Mouse (Mus musculus): Measurements from ENCODE around the gene Cdc14b.

The Cdc14b gene

DNA sequence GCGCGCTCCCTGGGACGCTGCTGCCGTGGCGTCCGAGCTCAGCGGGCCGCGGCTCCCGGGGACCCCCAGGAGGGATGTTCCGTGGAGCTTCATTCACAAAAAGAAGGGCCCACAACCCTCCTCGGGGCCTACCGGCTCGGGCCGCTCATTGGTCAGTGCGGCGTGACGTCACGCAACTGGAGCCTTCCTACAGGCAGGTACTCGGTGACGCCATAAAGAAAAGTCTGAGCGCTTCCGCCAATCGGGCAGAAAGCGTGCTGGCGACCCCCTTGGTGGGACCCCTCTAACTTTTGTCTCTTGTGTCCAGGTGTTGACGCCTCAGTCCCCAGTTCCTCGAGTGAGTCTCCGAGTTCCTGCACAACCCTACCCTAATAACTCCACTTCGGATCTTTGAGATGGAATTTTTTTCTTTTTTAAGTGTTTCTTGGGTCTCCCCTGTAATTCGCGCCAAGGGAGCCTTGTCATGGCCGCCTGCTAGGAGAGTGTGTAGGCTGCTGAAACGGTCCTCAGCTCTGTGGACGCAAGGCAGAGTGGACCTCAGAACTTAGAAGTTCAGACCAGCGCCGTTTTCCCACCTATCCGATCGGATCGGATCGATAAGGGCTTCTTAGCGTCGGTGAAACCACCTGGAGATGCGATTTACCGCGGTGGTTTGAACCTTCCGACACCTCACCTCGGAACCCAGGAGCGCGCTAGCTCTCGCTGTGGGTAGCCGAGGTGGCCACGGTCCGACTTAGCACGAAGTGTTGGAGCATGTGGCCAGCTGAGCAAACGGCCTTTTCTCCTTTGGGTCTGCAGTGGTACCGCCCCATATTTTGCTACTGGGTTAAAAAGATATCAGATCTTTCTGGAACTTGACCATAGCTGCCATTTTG is at the start of gene Cdc14b:
Gene Cdc14b (minus strand): TSS at position 412 of the 875 bp plus-strand sequence.
- peak; percentile 35 to 60 for DNase-seq (ENCODE audit: low spot score in 2 of 2)

DNA sequence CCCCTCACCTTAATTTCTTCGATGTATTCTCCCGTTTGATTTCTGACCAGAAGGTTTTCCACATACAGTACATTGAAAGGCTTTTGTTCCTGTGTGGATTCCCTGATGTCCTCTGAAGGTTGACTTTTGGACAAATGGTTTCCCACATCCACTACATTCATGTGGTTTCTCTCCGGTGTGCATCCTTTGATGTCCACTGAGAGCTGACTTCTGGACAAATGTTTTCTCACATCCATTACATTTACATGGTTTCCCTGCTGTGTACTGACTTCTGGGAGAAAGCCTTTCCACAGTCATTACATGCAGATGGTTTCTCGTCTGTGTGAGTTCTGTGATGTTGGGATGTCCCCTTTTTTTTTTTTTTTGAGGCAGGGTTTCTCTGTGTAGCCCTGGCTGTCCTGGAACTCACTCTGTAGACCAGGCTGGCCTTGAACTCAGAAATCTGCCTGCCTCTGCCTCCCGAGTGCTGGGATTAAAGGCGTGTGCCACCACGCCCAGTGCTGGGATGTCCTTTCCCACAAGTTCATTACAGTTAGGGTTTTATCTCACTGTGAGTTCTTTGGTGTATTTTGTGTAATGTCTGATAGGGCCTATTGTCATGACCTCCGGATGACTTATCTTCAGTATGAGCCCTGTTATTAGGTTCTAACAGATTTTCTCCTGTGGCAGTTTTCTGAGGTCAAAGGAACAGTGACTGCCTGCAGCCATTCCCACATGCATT is 47.6 kb upstream of the Cdc14b start:
- no peak for DNase-seq (ENCODE audit: low spot score in 2 of 2)

- no peak for DNase-seq (ENCODE audit: low spot score in 2 of 2)
Measured at GRCm38 (mm10) chr13:64320334-64320733, 45.2 kb upstream of the Cdc14b start.

DNA sequence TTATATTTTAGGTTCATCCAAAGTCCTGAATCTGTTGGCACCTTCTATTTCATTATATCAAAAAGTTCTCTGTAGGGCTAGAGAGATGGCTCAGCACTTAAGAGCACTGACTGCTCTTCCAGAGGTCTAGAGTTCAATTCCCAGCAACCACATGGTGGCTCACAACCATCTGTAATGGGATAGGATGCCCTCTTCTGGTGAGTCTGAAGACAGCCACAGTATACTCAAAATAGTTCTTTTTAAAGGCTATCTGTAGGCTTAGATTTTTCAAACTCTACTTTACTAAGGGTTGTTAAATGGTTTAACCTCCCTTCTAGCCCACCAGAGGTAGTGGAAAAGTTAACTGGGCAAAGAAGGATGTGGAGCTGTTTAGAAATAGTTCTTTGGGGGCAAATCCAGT is 44.7 kb upstream of the Cdc14b start:
- no peak for DNase-seq (ENCODE audit: low spot score in 2 of 2)

GRCm38 (mm10) chr13:64318355-64318754 is 43.3 kb upstream of the Cdc14b start:
- peak in 1 of 2 experiments; percentile 27 for DNase-seq (ENCODE audit: low spot score in 2 of 2)

GRCm38 (mm10) chr13:64315483-64316050 is 40.5 kb upstream of the Cdc14b start:
- no peak for DNase-seq (ENCODE audit: low spot score in 2 of 2)

DNA sequence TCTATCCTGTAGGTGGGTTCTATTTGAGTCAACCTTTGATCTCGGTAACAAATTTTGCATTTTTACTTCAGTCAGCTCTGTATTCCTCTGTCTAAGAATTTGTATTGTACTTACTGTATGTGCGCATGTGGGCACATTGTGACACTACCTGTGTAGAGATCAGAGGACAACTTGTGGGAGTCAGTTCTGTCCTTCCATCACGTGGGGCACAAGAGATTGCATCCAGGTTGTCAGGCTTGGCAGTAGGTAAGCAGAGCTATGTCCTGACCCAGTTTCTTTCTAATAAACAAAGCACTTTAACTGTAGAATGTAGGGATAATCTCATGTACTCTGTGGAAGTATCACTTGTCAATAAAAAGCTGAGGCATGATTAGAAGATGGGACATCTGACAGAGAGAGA is 39.0 kb upstream of the Cdc14b start:
- no peak for DNase-seq (ENCODE audit: low spot score in 2 of 2)

GRCm38 (mm10) chr13:64312916-64313289 is 37.8 kb upstream of the Cdc14b start:
- DNase-seq (ENCODE audit: low spot score in 2 of 2), result no peak

DNA sequence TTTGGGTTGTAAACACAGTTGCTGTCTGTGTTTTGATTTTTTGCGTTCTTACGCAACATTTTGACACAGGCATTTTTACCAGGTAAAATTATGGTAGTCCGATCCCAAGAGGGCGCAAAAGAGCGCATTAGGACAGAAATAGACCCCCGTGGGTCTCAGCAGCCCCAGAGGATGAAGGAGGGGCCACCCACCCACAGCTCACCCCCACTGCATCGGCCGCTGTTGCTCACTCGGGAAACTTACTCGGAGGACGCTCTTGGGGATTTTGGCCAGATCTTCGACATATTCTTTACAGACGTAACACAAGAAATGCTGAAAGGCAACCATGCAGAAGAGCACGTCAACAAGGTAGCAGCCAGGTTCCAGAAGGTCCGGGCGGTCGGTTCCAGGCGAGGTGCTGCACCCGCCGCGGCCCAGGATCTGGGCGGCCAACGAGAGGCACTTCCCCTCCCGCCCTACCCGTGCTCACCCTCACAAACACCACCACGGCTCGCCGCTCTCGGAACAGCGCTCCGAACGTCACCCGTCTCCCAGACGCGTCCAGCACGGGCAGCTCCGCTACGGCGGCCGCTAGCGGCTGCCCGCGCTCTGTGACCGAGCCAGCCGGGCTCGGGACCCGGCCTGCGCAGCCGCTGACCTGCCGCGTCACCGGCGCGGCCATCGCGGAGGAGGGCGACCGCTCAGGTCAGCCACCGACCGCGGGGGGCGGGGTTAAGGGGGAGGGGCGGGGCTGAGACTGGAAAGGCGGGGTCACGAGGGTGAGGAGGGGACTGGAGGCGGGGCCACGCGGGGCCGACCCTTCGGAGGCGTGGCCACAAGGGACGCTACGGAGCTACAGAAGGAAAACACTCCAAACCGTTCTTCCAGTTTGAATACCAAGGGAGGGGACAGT is 37.2 kb upstream of the Cdc14b start, which contains the start of gene Aaed1:
Gene Aaed1 (minus strand): TSS at position 687 of the 892 bp plus-strand sequence.
- DNase-seq (ENCODE audit: low spot score in 2 of 2), result peak; percentile 73 to 85

DNA sequence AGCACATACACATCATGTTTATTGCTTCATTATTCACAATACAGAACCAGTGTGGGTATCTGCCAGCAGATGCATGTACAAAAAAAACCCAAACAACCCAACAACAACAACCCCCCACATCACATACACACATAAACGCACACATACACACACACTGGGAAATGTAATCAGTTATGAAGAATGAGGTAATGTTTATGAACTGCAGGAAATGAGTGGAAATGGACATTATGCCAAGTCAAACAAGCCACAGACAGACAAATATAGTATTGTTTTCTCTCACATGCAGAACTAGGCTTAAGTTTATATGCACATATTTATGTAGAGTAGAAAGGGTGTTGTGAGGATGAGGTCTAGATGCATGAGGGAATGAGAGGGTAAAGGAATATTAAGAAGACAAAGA is 36.2 kb upstream of the Cdc14b start:
- no peak for DNase-seq (ENCODE audit: low spot score in 2 of 2)

DNA sequence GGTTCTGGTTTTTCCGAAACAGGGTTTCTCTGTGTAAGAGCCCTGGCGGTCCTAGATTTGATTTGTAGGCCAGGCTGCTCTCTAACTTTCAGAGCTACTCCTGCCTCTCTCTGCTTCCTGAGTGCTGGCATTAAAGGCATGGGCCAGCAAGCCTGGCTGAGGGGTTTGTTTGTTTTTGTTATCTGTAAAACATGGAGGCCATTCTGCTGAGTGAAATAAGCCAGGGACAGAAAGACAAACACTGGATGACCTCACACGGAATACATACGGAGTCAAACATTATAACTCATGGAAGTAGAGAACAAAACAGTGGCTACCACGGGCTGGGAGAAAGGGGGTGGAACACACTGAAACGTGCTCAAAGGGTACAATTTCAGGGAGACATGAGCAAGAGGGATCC is 35.5 kb upstream of the Cdc14b start:
- no peak for DNase-seq (ENCODE audit: low spot score in 2 of 2)

- DNase-seq (ENCODE audit: low spot score in 2 of 2), result no peak
Measured at GRCm38 (mm10) chr13:64309842-64310241, 34.8 kb upstream of the Cdc14b start.

GRCm38 (mm10) chr13:64309036-64309435 is 33.9 kb upstream of the Cdc14b start:
- DNase-seq (ENCODE audit: low spot score in 2 of 2), result no peak

- no peak for DNase-seq (ENCODE audit: low spot score in 2 of 2)
Measured at GRCm38 (mm10) chr13:64307508-64307907, 32.4 kb upstream of the Cdc14b start.

GRCm38 (mm10) chr13:64306078-64306477 is 31.0 kb upstream of the Cdc14b start:
- peak in 1 of 2 experiments; percentile 35 for DNase-seq (ENCODE audit: low spot score in 2 of 2)

DNA sequence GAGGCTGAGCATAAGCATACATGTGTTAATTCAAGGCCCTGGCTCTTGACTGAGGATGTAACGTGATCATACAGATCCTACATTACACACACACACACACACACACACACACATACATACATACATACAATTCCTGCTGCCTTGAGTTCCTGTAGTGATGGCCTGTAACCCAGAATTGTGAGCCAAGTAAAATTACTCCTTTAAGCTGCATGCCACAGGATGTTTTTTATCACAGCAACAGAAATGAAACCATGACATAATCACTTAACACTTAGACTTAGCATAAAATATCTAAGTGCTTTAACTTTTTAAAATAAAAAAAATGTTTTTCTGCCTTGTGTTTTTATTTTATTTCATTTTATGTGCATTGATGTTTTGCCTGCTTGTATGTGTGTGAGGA is 24.0 kb upstream of the Cdc14b start:
- no peak for DNase-seq (ENCODE audit: low spot score in 2 of 2)

DNA sequence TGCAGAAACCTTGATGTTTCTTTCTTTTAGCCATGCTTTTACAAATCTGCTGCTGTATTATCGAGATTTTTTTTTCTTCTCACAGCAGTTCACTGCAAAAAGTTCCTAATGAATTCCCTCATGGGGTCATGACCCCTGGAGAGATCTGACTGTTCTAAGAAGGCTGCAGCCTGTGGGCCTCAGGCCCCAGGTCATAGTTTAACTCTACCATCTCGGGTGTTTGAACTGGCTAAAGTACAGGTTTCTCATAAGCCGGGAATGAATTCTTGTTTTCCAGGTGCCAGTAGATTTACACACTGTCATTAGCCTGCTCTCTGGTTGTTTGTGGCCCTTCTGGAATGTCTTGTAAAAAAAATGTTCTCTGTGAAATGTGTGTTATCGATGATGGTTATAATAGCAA is 11.7 kb upstream of the Cdc14b start:
- no peak for DNase-seq (ENCODE audit: low spot score in 2 of 2)

- DNase-seq (ENCODE audit: low spot score in 2 of 2), result no peak
Measured at GRCm38 (mm10) chr13:64286321-64286720, 11.2 kb upstream of the Cdc14b start.

DNA sequence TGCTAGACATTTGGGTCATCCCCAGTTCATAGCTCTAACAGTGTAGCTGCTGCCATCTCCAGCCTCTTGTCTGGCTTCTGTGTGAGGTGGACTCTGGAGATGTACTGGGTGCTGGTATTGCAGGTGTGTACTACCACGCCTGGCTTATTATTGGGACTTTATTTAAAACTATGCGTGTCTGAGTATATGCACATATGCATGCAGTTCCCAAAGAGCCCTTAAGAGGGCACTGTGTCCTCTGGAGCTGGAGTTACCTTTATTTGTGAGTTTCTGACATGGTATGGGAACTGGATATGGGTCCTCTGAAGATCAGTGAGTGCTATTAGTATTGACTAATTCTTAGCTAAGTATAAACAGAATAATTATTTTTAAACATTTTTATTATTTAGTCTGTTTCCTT is 9.6 kb upstream of the Cdc14b start:
- no peak for DNase-seq (ENCODE audit: low spot score in 2 of 2)

GRCm38 (mm10) chr13:64280940-64281339 is 5.8 kb upstream of the Cdc14b start:
- no peak for DNase-seq (ENCODE audit: low spot score in 2 of 2)

DNA sequence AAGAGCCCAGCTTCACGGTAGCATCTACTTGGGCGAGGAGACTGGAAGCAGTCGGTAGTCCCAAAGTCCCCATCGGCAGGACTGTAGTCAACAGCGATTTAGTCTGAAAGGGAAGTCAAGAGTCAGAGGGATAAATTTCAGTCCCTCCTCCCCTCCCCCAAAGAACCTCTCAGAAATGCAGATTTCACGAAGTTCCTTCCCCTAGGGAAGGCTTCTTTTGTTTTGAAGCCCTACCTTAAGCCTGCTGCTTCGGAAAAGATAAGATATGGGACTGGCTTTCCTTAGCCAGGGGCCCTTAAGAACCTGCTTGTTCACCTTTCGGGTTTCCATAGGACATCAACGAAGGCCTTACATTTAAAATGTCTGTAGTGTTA is 651 bp upstream of the Cdc14b start:
- no peak for DNase-seq (ENCODE audit: low spot score in 2 of 2)
